Mouse (Mus musculus): Measurements from ENCODE around the gene B130006D01Rik. TPM values are rescaled to one million over a fixed set of nuclear protein-coding genes. Genes with fewer than 3 reads are reported as not detected.
"Not testable (repeated sequence)": the region's sequence is repeated elsewhere in the genome, so short reads cannot be mapped to it uniquely, and the experiment has no call there.

The B130006D01Rik gene
- polyA plus RNA-seq, 1 experiment from 2014 or later: 1.8 TPM

- not testable (repeated sequence) for H3K27ac ChIP-seq; H3K27me3 ChIP-seq; H3K4me1 ChIP-seq; H3K4me2 ChIP-seq (replicated peaks); H3K9me3 ChIP-seq (replicated peaks); H3K4me3 ChIP-seq; H3K9ac ChIP-seq; ATAC-seq (ENCODE audit: low FRiP score)
- 97% methylated on average over 4 of the region's 4 CpGs for WGBS
- H3K36me3 ChIP-seq: peaks cover 25% of the 10 kb centered on the region
These were observed 31.8 kb downstream of the B130006D01Rik start for GRCm38 (mm10) chr11:95755137-95755536.

GRCm38 (mm10) chr11:95760521-95760920 lies 37.1 kb downstream of the B130006D01Rik start:
- 92% methylated on average over 5 of the region's 5 CpGs for WGBS
- Histone ChIP-seq H3K4me1 (no peaks in the 10 kb centered on the region), H3K27me3 (no peaks in the 10 kb centered on the region), H3K4me2 (replicated peaks) (no peak overlapping the region), H3K36me3 (peaks cover 13% of the 10 kb centered on the region), H3K9me3 (replicated peaks) (no peaks in the 10 kb centered on the region), H3K9ac (no peak overlapping the region), H3K27ac (no peak overlapping the region), H3K4me3 (no peak overlapping the region)
- ATAC-seq (ENCODE audit: low FRiP score): no peak

GRCm38 (mm10) chr11:95762996-95763395 lies 39.6 kb downstream of the B130006D01Rik start:
- H3K27ac ChIP-seq: no peak overlapping the region
- no peak overlapping the region for H3K4me2 ChIP-seq (replicated peaks)
- H3K9ac ChIP-seq: no peak overlapping the region
- no peaks in the 10 kb centered on the region for H3K9me3 ChIP-seq (replicated peaks)
- no peaks in the 10 kb centered on the region for H3K4me1 ChIP-seq
- no peaks in the 10 kb centered on the region for H3K27me3 ChIP-seq
- peaks cover 13% of the 10 kb centered on the region for H3K36me3 ChIP-seq
- no peak overlapping the region for H3K4me3 ChIP-seq
- ATAC-seq (ENCODE audit: low FRiP score): no peak
- WGBS: 90% methylated on average over 4 of the region's 4 CpGs

GRCm38 (mm10) chr11:95764806-95765205 lies 41.4 kb downstream of the B130006D01Rik start:
- H3K36me3 ChIP-seq: peaks cover 18% of the 10 kb centered on the region

GRCm38 (mm10) chr11:95765334-95765733 lies 41.9 kb downstream of the B130006D01Rik start:
- no peak overlapping the region for H3K4me2 ChIP-seq (replicated peaks)
- no peak overlapping the region for H3K27ac ChIP-seq
- H3K9me3 ChIP-seq (replicated peaks): no peaks in the 10 kb centered on the region
- no peak for ATAC-seq (ENCODE audit: low FRiP score)
- H3K4me1 ChIP-seq: no peaks in the 10 kb centered on the region
- no peaks in the 10 kb centered on the region for H3K27me3 ChIP-seq
- peaks cover 18% of the 10 kb centered on the region for H3K36me3 ChIP-seq
- H3K9ac ChIP-seq: no peak overlapping the region
- 88% methylated on average over 10 of the region's 10 CpGs for WGBS
- no peak overlapping the region for H3K4me3 ChIP-seq

More at GRCm38 (mm10) chr11:95764806-95765205, 41.4 kb downstream of the B130006D01Rik start:
- ATAC-seq (ENCODE audit: low FRiP score): no peak
- Histone ChIP-seq H3K27me3 (no peaks in the 10 kb centered on the region), H3K27ac (no peak overlapping the region), H3K4me1 (no peaks in the 10 kb centered on the region), H3K4me3 (no peak overlapping the region), H3K4me2 (replicated peaks) (no peak overlapping the region), H3K9ac (no peak overlapping the region), H3K9me3 (replicated peaks) (no peaks in the 10 kb centered on the region)
- WGBS: 52% methylated on average over 8 of the region's 8 CpGs

- Histone ChIP-seq H3K4me1 (no peaks in the 10 kb centered on the region), H3K4me3 (no peak overlapping the region), H3K36me3 (peaks cover 16% of the 10 kb centered on the region), H3K27ac (no peak overlapping the region), H3K9me3 (replicated peaks) (no peaks in the 10 kb centered on the region), H3K27me3 (no peaks in the 10 kb centered on the region), H3K4me2 (replicated peaks) (no peak overlapping the region), H3K9ac (no peak overlapping the region)
- WGBS: 78% methylated on average over 6 of the region's 6 CpGs
- ATAC-seq (ENCODE audit: low FRiP score): no peak
These were observed 44.9 kb downstream of the B130006D01Rik start for GRCm38 (mm10) chr11:95768244-95768643.

- 89% methylated on average over 10 of the region's 10 CpGs for WGBS
- no peak overlapping the region for H3K27ac ChIP-seq
- no peak overlapping the region for H3K4me2 ChIP-seq (replicated peaks)
These were observed 45.8 kb downstream of the B130006D01Rik start for GRCm38 (mm10) chr11:95769208-95769607.

GRCm38 (mm10) chr11:95770720-95771364 lies 47.5 kb downstream of the B130006D01Rik start:
- H3K36me3 ChIP-seq: peaks cover 5% of the 10 kb centered on the region; the same call in 1 of the 2 replicates
- WGBS: 60% methylated on average over 9 of the region's 9 CpGs
- ATAC-seq (ENCODE audit: low FRiP score): no peak
- H3K27ac ChIP-seq: no peak overlapping the region
- no peak overlapping the region for H3K9ac ChIP-seq
- no peak overlapping the region for H3K4me2 ChIP-seq (replicated peaks)
- H3K27me3 ChIP-seq: no peaks in the 10 kb centered on the region
- H3K9me3 ChIP-seq (replicated peaks): no peaks in the 10 kb centered on the region
- H3K4me1 ChIP-seq: no peaks in the 10 kb centered on the region
- no peak overlapping the region for H3K4me3 ChIP-seq

More at GRCm38 (mm10) chr11:95769208-95769607, 45.8 kb downstream of the B130006D01Rik start:
- Histone ChIP-seq H3K36me3 (peaks cover 6% of the 10 kb centered on the region), H3K4me3 (no peak overlapping the region), H3K9me3 (replicated peaks) (no peaks in the 10 kb centered on the region), H3K9ac (no peak overlapping the region), H3K4me1 (no peaks in the 10 kb centered on the region), H3K27me3 (no peaks in the 10 kb centered on the region)
- ATAC-seq (ENCODE audit: low FRiP score): no peak

GRCm38 (mm10) chr11:95771665-95772064 lies 48.3 kb downstream of the B130006D01Rik start:
- Histone ChIP-seq H3K36me3 (peaks cover 5% of the 10 kb centered on the region; the same call in 1 of the 2 replicates), H3K9ac (no peak overlapping the region), H3K27me3 (no peaks in the 10 kb centered on the region), H3K27ac (no peak overlapping the region), H3K9me3 (replicated peaks) (no peaks in the 10 kb centered on the region), H3K4me3 (no peak overlapping the region), H3K4me1 (no peaks in the 10 kb centered on the region), H3K4me2 (replicated peaks) (no peak overlapping the region)
- 88% methylated on average over 8 of the region's 8 CpGs for WGBS
- no peak for ATAC-seq (ENCODE audit: low FRiP score)

GRCm38 (mm10) chr11:95773264-95773663 lies 49.9 kb downstream of the B130006D01Rik start:
- Histone ChIP-seq H3K4me1 (no peaks in the 10 kb centered on the region), H3K27me3 (no peaks in the 10 kb centered on the region), H3K4me2 (replicated peaks) (no peak overlapping the region), H3K27ac (no peak overlapping the region), H3K36me3 (peaks cover 5% of the 10 kb centered on the region; the same call in 1 of the 2 replicates), H3K9ac (no peak overlapping the region), H3K4me3 (no peak overlapping the region), H3K9me3 (replicated peaks) (no peaks in the 10 kb centered on the region)
- WGBS: 93% methylated on average over 3 of the region's 3 CpGs
- ATAC-seq (ENCODE audit: low FRiP score): no peak

Other genes starting within 250 kb of the B130006D01Rik start
- 0.75 and 0.81 TPM in 2 replicates for gene Nxph3, start 209.0 kb upstream of the B130006D01Rik start, polyA plus RNA-seq (2016; fragmentation: Nextera tagmentation; extraction: Ambion mirVana)
- gene Ngfr, start 135.9 kb upstream of the B130006D01Rik start, polyA plus RNA-seq (2016; fragmentation: Nextera tagmentation; extraction: Ambion mirVana): 38.6 and 41.3 TPM in 2 replicates
- gene Phb, start 56.6 kb upstream of the B130006D01Rik start, polyA plus RNA-seq (2016; fragmentation: Nextera tagmentation; extraction: Ambion mirVana): 186 and 188 TPM in 2 replicates
- gene Zfp652, start 10.9 kb upstream of the B130006D01Rik start, polyA plus RNA-seq (2016; fragmentation: Nextera tagmentation; extraction: Ambion mirVana): 30.5 and 31.1 TPM in 2 replicates
- gene Phospho1, start 100.9 kb downstream of the B130006D01Rik start, polyA plus RNA-seq (2016; fragmentation: Nextera tagmentation; extraction: Ambion mirVana): 0.43 TPM in 1 of 2 replicates, not detected in the other
- 5.5 and 7.9 TPM in 2 replicates for gene Gngt2, start 113.6 kb downstream of the B130006D01Rik start, polyA plus RNA-seq (2016; fragmentation: Nextera tagmentation; extraction: Ambion mirVana)
- gene Abi3, start 118.9 kb downstream of the B130006D01Rik start, polyA plus RNA-seq (2016; fragmentation: Nextera tagmentation; extraction: Ambion mirVana): 3.7 and 4.7 TPM in 2 replicates
- not detected in 2 replicates for gene B4galnt2, start 191.3 kb downstream of the B130006D01Rik start, polyA plus RNA-seq (2016; fragmentation: Nextera tagmentation; extraction: Ambion mirVana)